Mouse (Mus musculus): Measurements from ENCODE around the gene Oaf.

GRCm38 (mm10) chr9:43267357-43267756, 27.6 kb upstream of the Oaf start:
- peak; percentile 21; the same call in 1 of the 2 replicates for TF ChIP-seq CTCF (IDR thresholded peaks at IDR 0.05; ENCODE audit: borderline replicate concordance, extremely low read depth, insufficient read depth, insufficient read length)
- no peak for TF ChIP-seq POLR2A (IDR thresholded peaks at IDR 0.05; ENCODE audit: borderline replicate concordance, extremely low read depth, insufficient read depth, insufficient read length, poor library complexity, severe bottlenecking)
